Mouse (Mus musculus) common myeloid progenitor, adult 5-6 weeks (primary cell): ENCODE results near the gene Gm10309. TPM values are rescaled to one million over a fixed set of nuclear protein-coding genes. Genes with fewer than 3 reads are reported as not detected.

Experiments used
- ATAC-seq: replicated peaks from 2 replicates; pipeline ENCODE4 v1.8.0; 2016; ENCODE audit warnings: low read depth, mild to moderate bottlenecking, moderate TSS enrichment, inconsistent platforms; ENCODE audit not compliant: poor library complexity, severe bottlenecking
- total RNA-seq: library from RNA; stranded (forward); fragments of 200-1000, 187-1606 nt; gene quantifications from 2 replicates; pipeline ENCODE4 v1.2.3, GENCODE M21; 2017

The Gm10309 gene
- total RNA-seq, 1 experiment from 2014 or later, result not detected

GRCm38 (mm10) chr17:86516630-86517029 is 11.6 kb upstream of the Gm10309 start:
- no peak for ATAC-seq

DNA sequence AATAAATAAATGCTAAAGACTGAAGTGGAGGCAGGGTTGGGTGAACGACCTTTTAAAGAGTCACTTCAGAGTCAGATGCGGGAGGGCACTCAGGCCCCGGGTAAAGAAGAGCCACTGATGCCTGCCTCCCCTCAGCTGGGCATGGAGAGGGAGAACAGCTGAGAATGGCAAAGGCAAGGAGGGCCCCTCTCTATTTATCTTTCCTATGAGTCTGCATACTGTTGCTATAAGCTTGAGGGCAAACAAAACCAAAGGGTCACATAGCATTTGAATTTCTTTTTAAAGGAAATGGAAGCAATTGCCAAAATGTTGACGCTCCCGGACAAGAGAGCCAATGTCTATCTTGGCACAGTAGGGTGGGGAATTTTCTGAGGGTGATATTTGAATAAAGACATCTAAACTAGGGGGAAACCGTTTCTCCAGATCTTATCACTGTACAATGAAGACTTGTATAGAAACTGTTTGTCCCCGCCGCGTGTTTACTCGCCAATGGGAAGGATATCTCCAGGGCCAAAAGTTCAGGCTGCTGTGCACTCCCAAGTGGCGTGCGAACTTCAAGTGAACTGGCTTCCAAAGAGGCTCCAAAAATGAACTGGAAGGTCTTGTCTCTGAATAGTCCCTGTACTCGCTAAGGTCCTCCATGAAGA is 10.1 kb upstream of the Gm10309 start:
- no peak for ATAC-seq

- no peak for ATAC-seq
Observed at GRCm38 (mm10) chr17:86509871-86510270, 4.8 kb upstream of the Gm10309 start.

DNA sequence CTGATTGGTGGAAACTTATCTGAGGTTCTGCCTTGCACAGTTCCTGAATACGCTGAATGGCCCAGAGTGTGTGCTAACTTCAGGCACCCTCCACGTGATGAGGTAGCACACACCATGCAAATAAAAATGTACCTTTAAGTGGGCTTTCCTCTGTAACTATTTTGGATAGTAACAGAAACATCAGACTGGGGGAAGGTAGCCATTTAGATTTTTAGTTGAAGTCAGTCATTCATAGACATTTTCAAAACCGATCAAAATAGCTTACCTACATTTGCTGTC is 3.1 kb upstream of the Gm10309 start:
- no peak for ATAC-seq

- no peak for ATAC-seq
Observed at GRCm38 (mm10) chr17:86507342-86508211, 2.5 kb upstream of the Gm10309 start.

DNA sequence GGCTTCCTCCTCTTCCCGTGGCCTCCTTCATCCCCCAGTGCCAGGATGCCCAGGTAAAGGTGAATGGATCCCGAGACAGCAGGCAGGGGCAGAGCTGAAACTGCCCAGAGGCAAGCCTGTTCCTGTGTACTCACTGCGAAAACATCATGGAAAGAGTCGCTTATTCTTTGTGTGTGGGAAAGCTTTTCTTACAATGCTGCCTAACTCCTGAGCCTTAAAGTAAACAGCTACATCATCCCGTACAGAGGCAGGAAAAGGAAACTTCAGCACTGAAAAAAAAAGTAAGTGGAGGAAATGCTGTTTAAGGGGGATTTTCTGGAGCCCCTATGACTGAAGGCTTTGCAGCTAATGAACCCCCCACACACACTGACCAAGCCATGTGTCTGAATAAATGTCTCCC is 1.8 kb upstream of the Gm10309 start:
- no peak for ATAC-seq

DNA sequence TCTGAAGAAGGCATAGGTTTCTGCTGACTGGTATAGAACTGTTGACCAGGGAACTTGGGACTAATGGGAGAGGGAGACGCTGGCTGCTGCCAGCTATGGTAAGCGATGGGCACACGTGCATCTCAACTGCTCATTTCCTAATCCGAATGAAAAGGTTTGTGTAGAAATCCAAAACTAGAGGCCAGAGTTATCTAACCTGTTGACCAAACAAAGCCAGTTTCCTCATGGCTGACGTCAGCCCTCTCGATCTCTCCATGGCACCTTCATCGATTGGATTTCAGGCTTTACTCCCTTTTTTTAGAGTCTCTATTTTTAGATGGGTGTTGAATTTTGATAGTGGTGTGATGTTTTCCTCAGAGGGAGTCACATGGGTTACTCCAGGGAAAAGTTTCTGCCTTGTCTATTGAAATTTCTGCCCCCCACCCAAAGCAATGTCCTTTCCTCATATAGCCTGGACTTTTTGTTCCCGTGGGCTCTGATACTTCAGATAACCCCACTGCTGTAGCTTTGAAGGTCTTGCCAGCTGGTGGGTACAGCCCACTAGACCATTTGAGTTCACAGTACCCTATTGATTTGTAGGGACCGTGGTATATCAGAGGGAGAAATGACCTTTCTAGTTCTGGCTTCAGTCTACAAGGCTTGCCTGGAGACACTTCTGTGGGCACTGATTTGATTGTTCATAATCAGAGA is 1.7 kb downstream of the Gm10309 start:
- no peak for ATAC-seq

- ATAC-seq, result no peak
Observed at GRCm38 (mm10) chr17:86501393-86501792, 3.6 kb downstream of the Gm10309 start.

DNA sequence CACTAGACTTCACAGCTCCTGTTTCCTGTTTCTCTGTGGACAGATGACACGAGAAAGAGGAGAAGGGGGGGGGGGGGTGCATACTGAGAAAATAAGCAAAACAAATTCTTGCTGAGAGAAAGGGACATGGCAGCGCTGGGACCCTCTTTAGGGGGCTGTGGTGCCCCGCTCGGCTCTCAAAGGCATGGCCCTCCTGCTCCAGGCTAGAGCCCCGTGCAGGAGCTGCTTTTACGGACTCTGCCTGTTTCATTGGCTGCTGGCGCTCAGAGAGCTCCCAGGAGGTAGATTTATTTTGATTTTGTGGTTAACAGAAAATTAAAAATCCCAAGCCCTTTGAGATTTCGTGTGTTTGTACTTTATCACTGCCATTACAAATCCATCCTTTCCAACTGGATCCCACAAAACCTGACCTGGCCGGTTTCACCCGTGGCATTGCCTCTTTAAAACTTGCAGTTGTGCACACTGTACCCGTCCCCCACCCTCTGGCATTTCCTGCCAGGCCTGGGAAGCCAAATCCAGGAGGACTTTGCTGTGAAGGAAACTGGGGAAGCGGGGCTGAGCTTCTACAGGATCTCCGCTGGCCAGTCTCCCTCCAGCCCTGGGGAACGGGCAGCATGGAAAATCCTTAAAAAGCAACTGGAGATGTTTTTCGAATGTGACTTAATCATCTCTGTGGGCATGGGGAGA is 5.5 kb downstream of the Gm10309 start:
- no peak for ATAC-seq

DNA sequence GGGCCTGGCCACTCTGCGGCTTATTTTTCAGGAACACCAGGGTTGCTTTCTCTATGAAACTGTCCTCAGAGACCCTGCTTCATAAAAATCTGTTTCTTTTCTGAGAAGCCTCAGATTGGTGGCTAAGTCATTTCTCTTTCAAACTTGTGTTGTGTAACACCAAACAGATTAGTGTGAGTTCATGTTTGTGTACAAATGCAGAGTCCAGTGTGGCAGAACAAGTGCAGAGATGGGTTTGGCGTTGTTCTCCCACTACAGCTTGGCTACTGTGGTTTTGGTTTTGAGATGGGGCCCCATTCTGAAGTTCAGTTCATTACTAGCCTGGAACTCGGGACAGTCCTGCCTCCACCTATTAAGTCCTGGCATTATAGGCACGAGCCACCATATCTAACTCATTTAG is 7.7 kb downstream of the Gm10309 start:
- ATAC-seq, result no peak

DNA sequence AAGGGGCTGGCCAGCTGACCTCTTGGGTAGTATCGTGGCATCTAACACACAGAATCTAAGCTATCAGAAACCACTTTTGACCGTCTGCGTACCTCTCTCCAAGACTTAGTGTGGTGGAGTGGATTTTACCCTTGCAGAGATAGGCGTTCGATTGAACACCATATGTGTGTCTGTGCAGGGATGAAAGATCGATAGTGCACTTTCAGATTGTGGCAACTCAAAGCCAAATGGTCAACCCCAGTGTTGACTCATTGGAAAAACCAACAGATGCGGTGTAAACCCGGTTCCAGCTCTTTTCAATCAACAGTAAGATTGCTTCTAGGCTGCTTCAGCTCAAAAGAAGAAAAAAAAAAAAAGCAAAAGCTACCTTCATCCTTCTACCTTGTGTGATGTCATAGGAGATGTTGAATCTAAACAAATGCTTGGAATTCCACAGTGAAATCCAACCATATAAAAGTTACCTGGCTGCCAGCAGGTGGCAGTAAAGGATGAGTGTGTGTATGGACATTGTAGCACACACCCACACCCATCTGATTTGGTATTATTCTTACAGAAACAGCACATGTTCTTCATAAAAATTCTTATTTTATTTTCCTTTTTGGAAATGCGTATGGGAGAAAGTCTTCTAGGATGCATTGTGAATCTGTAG is 8.8 kb downstream of the Gm10309 start:
- ATAC-seq, result no peak

GRCm38 (mm10) chr17:86494895-86495294 is 10.1 kb downstream of the Gm10309 start:
- ATAC-seq, result peak; percentile 78

GRCm38 (mm10) chr17:86494494-86494893 is 10.5 kb downstream of the Gm10309 start:
- ATAC-seq, result peak; percentile 17

DNA sequence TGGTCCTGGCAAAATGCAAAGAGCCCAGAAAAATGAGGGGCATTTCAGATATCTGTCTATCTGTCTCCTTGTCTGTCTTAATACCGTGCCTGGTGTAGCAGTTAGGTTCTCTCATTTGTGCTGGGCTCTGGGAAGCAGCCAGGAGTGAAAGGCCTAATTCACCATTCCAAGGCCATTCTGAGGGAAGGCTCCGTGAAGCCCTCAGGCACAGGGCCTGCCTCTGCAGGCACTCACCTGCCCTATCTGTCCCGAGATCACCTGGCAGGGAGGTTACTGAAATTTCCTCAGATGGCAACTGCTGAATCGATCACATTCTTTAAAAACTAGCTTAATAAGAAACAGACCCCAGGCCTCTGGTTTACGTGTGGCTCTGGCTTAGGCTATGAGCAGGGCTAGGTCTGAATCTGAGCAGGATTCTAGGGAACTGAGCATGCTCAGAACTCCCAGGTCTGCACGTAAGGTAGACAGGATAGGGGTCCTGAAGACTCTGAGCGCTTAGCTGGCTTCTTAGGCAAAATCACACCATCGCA is 11.1 kb downstream of the Gm10309 start:
- no peak for ATAC-seq

- ATAC-seq, result peak; percentile 55
Observed at GRCm38 (mm10) chr17:86492376-86492775, 12.7 kb downstream of the Gm10309 start.

DNA sequence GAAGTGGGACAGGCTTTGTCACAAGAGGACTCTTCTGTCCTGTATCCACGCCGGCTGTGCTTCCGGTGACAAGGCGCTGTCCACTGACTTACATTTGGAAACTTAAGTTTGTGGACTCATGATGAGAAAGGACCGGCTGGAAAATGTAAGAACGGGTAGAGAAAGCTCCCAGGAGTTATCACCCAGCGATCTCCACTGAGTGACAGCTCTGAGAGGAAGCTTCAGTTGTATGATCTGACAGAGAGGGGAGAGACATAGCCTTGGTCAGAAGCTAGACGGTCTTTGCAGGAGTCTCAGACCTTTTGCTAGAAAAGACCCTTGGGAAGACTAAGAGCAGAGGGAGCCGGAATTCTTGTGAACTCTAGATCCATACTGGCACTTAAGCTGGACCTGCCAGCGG is 15.2 kb downstream of the Gm10309 start:
- ATAC-seq, result no peak

- ATAC-seq, result no peak
Observed at GRCm38 (mm10) chr17:86487450-86487849, 17.6 kb downstream of the Gm10309 start.

DNA sequence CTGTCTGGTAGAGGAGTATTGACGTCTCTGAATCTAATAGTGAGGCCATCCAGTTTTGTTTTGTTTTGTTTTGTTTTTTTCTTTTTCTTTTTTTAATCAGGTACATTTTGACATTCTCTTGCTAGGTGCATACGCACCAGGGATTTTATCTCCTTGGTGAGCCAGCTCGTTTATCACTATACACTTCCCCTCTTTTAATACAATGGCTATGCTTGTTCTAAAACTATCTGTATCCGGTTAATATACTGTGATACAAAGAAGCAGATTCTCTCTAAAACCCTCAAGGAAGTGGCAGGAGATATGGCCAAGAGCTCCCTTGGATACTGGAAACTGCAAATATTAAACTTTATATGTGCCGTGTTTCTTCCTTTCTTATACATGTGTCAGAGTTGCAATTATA is 18.4 kb downstream of the Gm10309 start:
- no peak for ATAC-seq

- ATAC-seq, result peak; percentile 79
Observed at GRCm38 (mm10) chr17:86484087-86484737, 20.8 kb downstream of the Gm10309 start.
